In genomic region chr11:94563821-94564220, GRCm38 (mm10) we compare ENCODE assay signal across 9 mouse cellular contexts. TPM values are rescaled to one million over a fixed set of nuclear protein-coding genes. Genes with fewer than 3 reads are reported as not detected.
DNase-seq lines count a peak whose midpoint lies in the region; ATAC-seq and TF ChIP-seq lines count a peak whose summit lies in the region.
"Had no signal": no experiment of that assay in that cellular context is flagged by ENCODE, and none has a peak within 500 bp of the region (broad histone marks: within the 10 kb centered on the region; RNA-seq: fewer than 3 reads in every experiment).

No protein-coding gene starts in this region.

- WGBS in liver, embryonic 11.5 days, result 40% methylated on average over 5 of the region's 5 CpGs
- WGBS in forebrain, embryonic 13.5 days, result 48% methylated on average over 5 of the region's 5 CpGs
- 68% methylated on average over 5 of the region's 5 CpGs for WGBS in intestine, postnatal 0 days
- 47% methylated on average over 5 of the region's 5 CpGs for WGBS in cerebellum, adult 2 months

- H3K27ac ChIP-seq in liver, embryonic 11.5 days (ENCODE audit: low read depth, low read length), result no peak overlapping the region
- H3K27ac ChIP-seq in forebrain, embryonic 13.5 days, result no peak overlapping the region
- no peak overlapping the region for H3K27ac ChIP-seq in intestine, postnatal 0 days (ENCODE audit: low read depth, low read length)
- no peak overlapping the region for H3K27ac ChIP-seq in cerebellum, adult 2 months (ENCODE audit: insufficient read depth, low read length)
- H3K27ac ChIP-seq: left cerebral cortex, adult 2 months had no signal

- no peak for TF ChIP-seq CTCF in intestine, postnatal 0 days (IDR thresholded peaks at IDR 0.05; ENCODE audit: low read depth)
- TF ChIP-seq CTCF in cerebellum, adult 2 months (IDR thresholded peaks at IDR 0.05; ENCODE audit: borderline replicate concordance, insufficient read depth, low read depth, low read length), result no peak

- H3K27me3 ChIP-seq in liver, embryonic 11.5 days (replicated peaks; ENCODE audit: control insufficient read depth, insufficient read depth, low read length), result peaks cover 29% of the 10 kb centered on the region
- peaks cover 26% of the 10 kb centered on the region for H3K27me3 ChIP-seq in forebrain, embryonic 13.5 days
- no peaks in the 10 kb centered on the region for H3K27me3 ChIP-seq in intestine, postnatal 0 days (replicated peaks; ENCODE audit: control insufficient read depth, insufficient read depth, low read length)
- no peaks in the 10 kb centered on the region for H3K27me3 ChIP-seq in cerebellum, adult 2 months (ENCODE audit: control insufficient read depth, insufficient read depth, low read length)

- H3K4me2 ChIP-seq in liver, embryonic 11.5 days, result peak overlapping the region; percentile 63
- peak overlapping the region; percentile 61 for H3K4me2 ChIP-seq in forebrain, embryonic 13.5 days
- H3K4me2 ChIP-seq in intestine, postnatal 0 days (replicated peaks; ENCODE audit: low read depth), result peak overlapping the region; percentile 66

- ATAC-seq in liver, embryonic 11.5 days (replicated peaks; ENCODE audit: low FRiP score), result no peak; the same call in 1 of the 2 replicates
- no peak for ATAC-seq in forebrain, embryonic 13.5 days
- 0 out of 2 replicates have a peak, but pooled peaks have one; percentile 23 for ATAC-seq in intestine, postnatal 0 days
- ATAC-seq in activated CD4-positive, CD25-positive, alpha-beta regulatory T cell, adult 4 months, result no peak

- DNase-seq in liver, embryonic 11.5 days (ENCODE audit: low spot score), result no peak
- no peak for DNase-seq in liver
- peak; percentile 39 to 55 for DNase-seq in natural killer cell, adult 2 months (ENCODE audit: low spot score in 2 of 2)
- no peak for DNase-seq in spleen, postnatal 14 days (ENCODE audit: low spot score in 2 of 2)
- DNase-seq in cerebellum, adult 2 months, result no peak

- no peak overlapping the region for H3K9ac ChIP-seq in liver, embryonic 11.5 days (ENCODE audit: low read depth, low read length)
- H3K9ac ChIP-seq in forebrain, embryonic 13.5 days, result no peak overlapping the region
- no peak overlapping the region for H3K9ac ChIP-seq in intestine, postnatal 0 days (ENCODE audit: low read depth, low read length)

- peaks cover 16% of the 10 kb centered on the region for H3K4me1 ChIP-seq in liver, embryonic 11.5 days (replicated peaks; ENCODE audit: control insufficient read depth, insufficient read depth, low read length)
- peaks cover 14% of the 10 kb centered on the region for H3K4me1 ChIP-seq in forebrain, embryonic 13.5 days
- no peaks in the 10 kb centered on the region; the same call in 1 of the 2 replicates for H3K4me1 ChIP-seq in intestine, postnatal 0 days (replicated peaks; ENCODE audit: control insufficient read depth, insufficient read depth, low read length)
- no peaks in the 10 kb centered on the region; the same call in 1 of the 2 replicates for H3K4me1 ChIP-seq in cerebellum, adult 2 months (ENCODE audit: control insufficient read depth, insufficient read depth, low read length)

- no peaks in the 10 kb centered on the region for H3K9me3 ChIP-seq in liver, embryonic 11.5 days (ENCODE audit: control insufficient read depth, low read length)
- no peaks in the 10 kb centered on the region for H3K9me3 ChIP-seq in forebrain, embryonic 13.5 days (replicated peaks)
- no peaks in the 10 kb centered on the region for H3K9me3 ChIP-seq in intestine, postnatal 0 days (ENCODE audit: control insufficient read depth)

- no peaks in the 10 kb centered on the region for H3K36me3 ChIP-seq in liver, embryonic 11.5 days (ENCODE audit: control insufficient read depth, insufficient read depth, low read length)
- H3K36me3 ChIP-seq in forebrain, embryonic 13.5 days (ENCODE audit: poor library complexity, severe bottlenecking), result no peaks in the 10 kb centered on the region
- H3K36me3 ChIP-seq in intestine, postnatal 0 days (ENCODE audit: control insufficient read depth, insufficient read depth), result peaks cover 12% of the 10 kb centered on the region; the same call in 1 of the 2 replicates

- peak overlapping the region; percentile 27 for H3K4me3 ChIP-seq in liver, embryonic 11.5 days (ENCODE audit: low read depth, low read length)
- H3K4me3 ChIP-seq in forebrain, embryonic 13.5 days, result no peak overlapping the region
- H3K4me3 ChIP-seq in intestine, postnatal 0 days (ENCODE audit: low read depth, low read length), result no peak overlapping the region
- no peak overlapping the region for H3K4me3 ChIP-seq in cerebellum, adult 2 months (replicated peaks; ENCODE audit: insufficient read depth, low read depth, low read length)

- TF ChIP-seq POLR2A in cerebellum, adult 2 months (IDR thresholded peaks at IDR 0.05; ENCODE audit: borderline replicate concordance, insufficient read depth, low read length), result no peak

RNA-seq across cellular contexts. Expression of gene Chad, which starts 1.0 kb away (rescaled TPM):
- 0.16 and 0.25 TPM in 2 replicates for polyA plus RNA-seq in liver, embryonic 11.5 days (2014; fragmentation: Nextera tagmentation; extraction: Ambion mirVana)
- 0.14 and 0.19 TPM in 2 replicates for polyA plus RNA-seq in forebrain, embryonic 13.5 days (2015; fragmentation: Nextera tagmentation; extraction: Ambion mirVana)
- 1.9 and 3.3 TPM in 2 replicates for polyA plus RNA-seq in intestine, postnatal 0 days (2015; fragmentation: Nextera tagmentation; extraction: Ambion mirVana)
- under 1 TPM in 1 of 2 experiments, not detected in 1; 0.38 TPM for polyA plus RNA-seq in activated CD4-positive, CD25-positive, alpha-beta regulatory T cell, adult 4 months (2017; shearing (Covaris generic))
- 0.82 and 1.1 TPM in 2 replicates for polyA plus RNA-seq in cerebellum, adult 2 months (2012; rRNA removed)

RNA-seq across cellular contexts. Expression of gene Rsad1, which starts 14.8 kb away (rescaled TPM):
- 3.9 and 4.1 TPM in 2 replicates for polyA plus RNA-seq in liver, embryonic 11.5 days (2014; fragmentation: Nextera tagmentation; extraction: Ambion mirVana)
- polyA plus RNA-seq in forebrain, embryonic 13.5 days (2015; fragmentation: Nextera tagmentation; extraction: Ambion mirVana), result 3.1 and 3.7 TPM in 2 replicates
- 1.2 and 1.8 TPM in 2 replicates for polyA plus RNA-seq in intestine, postnatal 0 days (2015; fragmentation: Nextera tagmentation; extraction: Ambion mirVana)
- 1 to 10 TPM in 1 of 2 experiments, under 1 TPM in 1; 0.90 to 1.4 TPM for polyA plus RNA-seq in activated CD4-positive, CD25-positive, alpha-beta regulatory T cell, adult 4 months (2017; shearing (Covaris generic))
- 19.7 and 20.8 TPM in 2 replicates for polyA plus RNA-seq in cerebellum, adult 2 months (2012; rRNA removed)

RNA-seq across cellular contexts. Expression of gene Acsf2, which starts 37.9 kb away (rescaled TPM):
- polyA plus RNA-seq in liver, embryonic 11.5 days (2014; fragmentation: Nextera tagmentation; extraction: Ambion mirVana), result 2.6 and 3.1 TPM in 2 replicates
- 1.4 and 1.8 TPM in 2 replicates for polyA plus RNA-seq in forebrain, embryonic 13.5 days (2015; fragmentation: Nextera tagmentation; extraction: Ambion mirVana)
- 6.3 and 6.7 TPM in 2 replicates for polyA plus RNA-seq in intestine, postnatal 0 days (2015; fragmentation: Nextera tagmentation; extraction: Ambion mirVana)
- polyA plus RNA-seq in activated CD4-positive, CD25-positive, alpha-beta regulatory T cell, adult 4 months (2017; shearing (Covaris generic)), result 1 to 10 TPM; 1.9 to 2.3 TPM
- 13.1 and 15.2 TPM in 2 replicates for polyA plus RNA-seq in cerebellum, adult 2 months (2012; rRNA removed)

RNA-seq across cellular contexts. Expression of gene Mycbpap, which starts 42.3 kb away (rescaled TPM):
- polyA plus RNA-seq in liver, embryonic 11.5 days (2014; fragmentation: Nextera tagmentation; extraction: Ambion mirVana), result 0.84 and 1.1 TPM in 2 replicates
- polyA plus RNA-seq in forebrain, embryonic 13.5 days (2015; fragmentation: Nextera tagmentation; extraction: Ambion mirVana), result 2.2 and 2.5 TPM in 2 replicates
- polyA plus RNA-seq in intestine, postnatal 0 days (2015; fragmentation: Nextera tagmentation; extraction: Ambion mirVana), result 0.94 and 1.7 TPM in 2 replicates
- polyA plus RNA-seq in activated CD4-positive, CD25-positive, alpha-beta regulatory T cell, adult 4 months (2017; shearing (Covaris generic)), result not detected
- 3.6 and 4.9 TPM in 2 replicates for polyA plus RNA-seq in cerebellum, adult 2 months (2012; rRNA removed)

Comparison
In these comparisons a context has a peak if more than half of its experiments do, and no peak if none do; other contexts are left out.
1. DNase-seq: peak in natural killer cell, adult 2 months (2 of 2); none in liver, embryonic 11.5 days (single experiment), liver (single experiment), spleen, postnatal 14 days (0 of 2) and cerebellum, adult 2 months (0 of 2).
2. Peak in every context shown above with its lines, with median percentiles within 50 percentile points of each other: H3K4me2 ChIP-seq.